Mouse (Mus musculus) brain, embryonic 14.5 days (tissue): ENCODE measurements around the gene Sema3e.

Source experiments
- CTCF ChIP-seq: fragments of 200-500 bp; IDR thresholded peaks from 2 replicates; pipeline ENCODE4 v1.5.1; 2012; ENCODE audit warnings: inconsistent platforms, mild to moderate bottlenecking, moderate library complexity, borderline replicate concordance; ENCODE audit not compliant: insufficient read depth, insufficient read length; ENCODE audit errors: extremely low read depth
- POLR2A ChIP-seq: fragments of 200-500 bp; IDR thresholded peaks from 2 replicates; pipeline ENCODE4 v1.6.1; 2012; ENCODE audit warnings: mild to moderate bottlenecking, inconsistent platforms, borderline replicate concordance; ENCODE audit not compliant: poor library complexity, insufficient read depth, insufficient read length, severe bottlenecking; ENCODE audit errors: extremely low read depth

GRCm38 (mm10) chr5:14033302-14033701, 8.2 kb downstream of the Sema3e start:
- TF ChIP-seq CTCF (no peak), POLR2A (no peak)
